17 mouse cellular contexts compared by ENCODE assay signal in genomic region chr11:90230671-90231070, GRCm38 (mm10). TPM values are rescaled to one million over a fixed set of nuclear protein-coding genes. Genes with fewer than 3 reads are reported as not detected.
DNase-seq lines count a peak whose midpoint lies in the region; ATAC-seq and TF ChIP-seq lines count a peak whose summit lies in the region.
"Had no signal": no experiment of that assay in that cellular context is flagged by ENCODE, and none has a peak within 500 bp of the region (broad histone marks: within the 10 kb centered on the region; RNA-seq: fewer than 3 reads in every experiment).

No protein-coding gene starts in this region.

- peak; percentile 46; the same call in 1 of the 2 replicates for TF ChIP-seq POLR2A in heart, adult 2 months (IDR thresholded peaks at IDR 0.05; ENCODE audit: insufficient read depth, low read depth, low read length)
- no peak for TF ChIP-seq POLR2A in cerebellum, adult 2 months (IDR thresholded peaks at IDR 0.05; ENCODE audit: borderline replicate concordance, insufficient read depth, low read length)

- no peak overlapping the region for H3K4me2 ChIP-seq in limb, embryonic 15.5 days
- no peak overlapping the region for H3K4me2 ChIP-seq in midbrain, embryonic 14.5 days (ENCODE audit: low read length)
- H3K4me2 ChIP-seq: forebrain, embryonic 13.5 days; liver, embryonic 11.5 days had no signal

- H3K36me3 ChIP-seq in heart, adult 2 months (ENCODE audit: control insufficient read depth, insufficient read depth, low read length) = no peaks in the 10 kb centered on the region
- H3K36me3 ChIP-seq in limb, embryonic 15.5 days = no peaks in the 10 kb centered on the region
- H3K36me3 ChIP-seq in limb, embryonic 10.5 days = no peaks in the 10 kb centered on the region
- H3K36me3 ChIP-seq in midbrain, embryonic 14.5 days (ENCODE audit: control insufficient read depth, insufficient read depth, low read length) = no peaks in the 10 kb centered on the region
- H3K36me3 ChIP-seq: G1E had no signal

- ATAC-seq in limb, embryonic 15.5 days (ENCODE audit: insufficient number of reproducible peaks, low FRiP score, low TSS enrichment, low read depth) = no peak
- ATAC-seq in midbrain, embryonic 14.5 days (ENCODE audit: low FRiP score, low TSS enrichment) = no peak
- ATAC-seq: forebrain, embryonic 13.5 days; inflammation-experienced regulatory T-cells, adult 6 months had no signal

- no peak for TF ChIP-seq CTCF in heart, adult 2 months (IDR thresholded peaks at IDR 0.05)
- no peak for TF ChIP-seq CTCF in cerebellum, adult 2 months (IDR thresholded peaks at IDR 0.05; ENCODE audit: borderline replicate concordance, insufficient read depth, low read depth, low read length)

- intact Hi-C loops in heart, adult 2 months (cut with DNase I) = loop anchor here (5.0 kb wide), 1 partner anchor 43 kb away; the partner anchor contains the start of gene Gm45716
- intact Hi-C loops in heart, postnatal 25 days (cut with DNase I) = no loop called here

- no peak overlapping the region for H3K4me3 ChIP-seq in heart, adult 2 months
- no peak overlapping the region for H3K4me3 ChIP-seq in limb, embryonic 15.5 days
- no peak overlapping the region for H3K4me3 ChIP-seq in limb, embryonic 10.5 days
- no peak overlapping the region for H3K4me3 ChIP-seq in midbrain, embryonic 14.5 days (replicated peaks; ENCODE audit: low read depth, low read length)
- no peak overlapping the region for H3K4me3 ChIP-seq in cerebellum, adult 2 months (replicated peaks; ENCODE audit: insufficient read depth, low read depth, low read length)
- H3K4me3 ChIP-seq: forebrain, embryonic 13.5 days; myocyte had no signal

- DNase-seq in heart, adult 2 months = no peak
- DNase-seq in heart, postnatal 25 days (ENCODE audit: low spot score) = no peak
- no peak for DNase-seq in limb, embryonic 10.5 days (ENCODE audit: low spot score)
- peak; percentile 47 for DNase-seq in kidney, postnatal 14 days
- DNase-seq in midbrain, embryonic 14.5 days = no peak
- DNase-seq in MN1 (ENCODE audit: low spot score) = no peak
- no peak for DNase-seq in cerebellum, adult 2 months
- DNase-seq: B cell, adult 2 months; cerebellum, adult 9-11 months; spleen, adult 18-20 months; thymus, postnatal 14 days had no signal

- H3K79me2 ChIP-seq in heart, adult 2 months (replicated peaks; ENCODE audit: control insufficient read depth, insufficient read depth, low read length) = no peaks in the 10 kb centered on the region

- no peak overlapping the region for H3K9ac ChIP-seq in heart, adult 2 months (ENCODE audit: low read depth, low read length)
- H3K9ac ChIP-seq in limb, embryonic 15.5 days = no peak overlapping the region
- no peak overlapping the region for H3K9ac ChIP-seq in midbrain, embryonic 14.5 days (replicated peaks; ENCODE audit: low read length)
- H3K9ac ChIP-seq: forebrain, embryonic 13.5 days had no signal

- H3K4me1 ChIP-seq in heart, adult 2 months (ENCODE audit: control insufficient read depth, insufficient read depth, low read length) = peaks cover 5% of the 10 kb centered on the region
- peaks cover 8% of the 10 kb centered on the region; the same call in 1 of the 2 replicates for H3K4me1 ChIP-seq in limb, embryonic 15.5 days
- H3K4me1 ChIP-seq in limb, embryonic 10.5 days = peaks cover 5% of the 10 kb centered on the region; the same call in 1 of the 2 replicates
- H3K4me1 ChIP-seq in midbrain, embryonic 14.5 days (ENCODE audit: control insufficient read depth, insufficient read depth, low read length) = peaks cover 3% of the 10 kb centered on the region; the same call in 1 of the 2 replicates
- H3K4me1 ChIP-seq in cerebellum, adult 2 months (ENCODE audit: control insufficient read depth, insufficient read depth, low read length) = no peaks in the 10 kb centered on the region

- H3K27me3 ChIP-seq in heart, adult 2 months (ENCODE audit: control insufficient read depth, insufficient read depth, low read length) = no peaks in the 10 kb centered on the region
- no peaks in the 10 kb centered on the region for H3K27me3 ChIP-seq in limb, embryonic 15.5 days
- H3K27me3 ChIP-seq in limb, embryonic 10.5 days (ENCODE audit: low read depth, poor library complexity, severe bottlenecking) = no peaks in the 10 kb centered on the region
- no peaks in the 10 kb centered on the region for H3K27me3 ChIP-seq in midbrain, embryonic 14.5 days (ENCODE audit: control insufficient read depth, insufficient read depth, low read length)
- no peaks in the 10 kb centered on the region; the same call in 1 of the 2 replicates for H3K27me3 ChIP-seq in cerebellum, adult 2 months (ENCODE audit: control insufficient read depth, insufficient read depth, low read length)
- H3K27me3 ChIP-seq: forebrain, embryonic 13.5 days had no signal

- peak overlapping the region; percentile 69 for H3K27ac ChIP-seq in heart, adult 2 months
- 0 out of 2 replicates have a peak overlapping the region, but pooled peaks have one; percentile 1 for H3K27ac ChIP-seq in limb, embryonic 15.5 days
- H3K27ac ChIP-seq in limb, embryonic 10.5 days = no peak overlapping the region
- no peak overlapping the region for H3K27ac ChIP-seq in midbrain, embryonic 14.5 days (replicated peaks; ENCODE audit: low read depth, low read length)
- H3K27ac ChIP-seq in cerebellum, adult 2 months (ENCODE audit: insufficient read depth, low read length) = no peak overlapping the region
- H3K27ac ChIP-seq: forebrain, embryonic 13.5 days had no signal

- 47% methylated on average over 2 of the region's 2 CpGs for WGBS in heart, adult 2 months
- WGBS in limb, embryonic 15.5 days = 65% methylated on average over 2 of the region's 2 CpGs
- WGBS in limb, embryonic 10.5 days = 87% methylated on average over 2 of the region's 2 CpGs
- 71% methylated on average over 2 of the region's 2 CpGs for WGBS in midbrain, embryonic 14.5 days
- WGBS in cerebellum, adult 2 months = 55% methylated on average over 2 of the region's 2 CpGs

- no peak for TF ChIP-seq EP300 in heart, adult 2 months (IDR thresholded peaks at IDR 0.05; ENCODE audit: insufficient read depth, low read depth, low read length)

- no peaks in the 10 kb centered on the region for H3K9me3 ChIP-seq in limb, embryonic 15.5 days
- no peaks in the 10 kb centered on the region for H3K9me3 ChIP-seq in limb, embryonic 10.5 days (replicated peaks)
- H3K9me3 ChIP-seq in midbrain, embryonic 14.5 days (ENCODE audit: control insufficient read depth, low read length) = no peaks in the 10 kb centered on the region
- H3K9me3 ChIP-seq: forebrain, embryonic 13.5 days had no signal

RNA-seq across cellular contexts. Expression of gene Mmd, which starts 18.6 kb away (rescaled TPM):
- 10 to 100 TPM; 25.9 to 35.7 TPM for total RNA-seq in heart, adult 2 months (2021)
- 30.9 and 53.1 TPM in 2 replicates for polyA plus RNA-seq in heart, adult 2 months (2012; rRNA removed)
- total RNA-seq in heart, postnatal 25 days (2021) = 10 to 100 TPM; 32.3 to 34.8 TPM
- 26.3 and 31.7 TPM in 2 replicates for polyA plus RNA-seq in limb, embryonic 15.5 days (2015; fragmentation: Nextera tagmentation; extraction: Ambion mirVana)
- polyA plus RNA-seq in limb, embryonic 10.5 days (2016; fragmentation: Nextera tagmentation; extraction: Ambion mirVana) = 38.0 and 38.7 TPM in 2 replicates
- polyA plus RNA-seq in midbrain, embryonic 14.5 days (2014; fragmentation: Nextera tagmentation; extraction: Ambion mirVana) = 91.2 and 93.6 TPM in 2 replicates
- 27.3 and 28.4 TPM in 2 replicates for polyA plus RNA-seq in cerebellum, adult 2 months (2012; rRNA removed)

RNA-seq across cellular contexts. Expression of gene Gm45716, which starts 43.2 kb away (rescaled TPM):
- total RNA-seq in heart, adult 2 months (2021) = 1 to 10 TPM; 7.5 to 8.1 TPM
- polyA plus RNA-seq in heart, adult 2 months (2012; rRNA removed) = 3.9 and 8.8 TPM in 2 replicates
- 10 to 100 TPM; 13.2 to 14.5 TPM for total RNA-seq in heart, postnatal 25 days (2021)
- 6.4 and 7.3 TPM in 2 replicates for polyA plus RNA-seq in limb, embryonic 15.5 days (2015; fragmentation: Nextera tagmentation; extraction: Ambion mirVana)
- 12.7 and 13.9 TPM in 2 replicates for polyA plus RNA-seq in limb, embryonic 10.5 days (2016; fragmentation: Nextera tagmentation; extraction: Ambion mirVana)
- 29.6 and 30.3 TPM in 2 replicates for polyA plus RNA-seq in midbrain, embryonic 14.5 days (2014; fragmentation: Nextera tagmentation; extraction: Ambion mirVana)
- 4.9 and 5.0 TPM in 2 replicates for polyA plus RNA-seq in cerebellum, adult 2 months (2012; rRNA removed)

Comparison
In these comparisons a context has a peak if more than half of its experiments do, and no peak if none do; other contexts are left out.
1. H3K27ac ChIP-seq: peak in heart, adult 2 months (single experiment) and limb, embryonic 15.5 days (single experiment); none in limb, embryonic 10.5 days (single experiment), midbrain, embryonic 14.5 days (single experiment) and cerebellum, adult 2 months (single experiment).